ENCODE assay signal across 19 mouse cellular contexts in genomic region chr17:31908966-31909365, GRCm38 (mm10). TPM values are rescaled to one million over a fixed set of nuclear protein-coding genes. Genes with fewer than 3 reads are reported as not detected.
DNase-seq lines count a peak whose midpoint lies in the region; ATAC-seq and TF ChIP-seq lines count a peak whose summit lies in the region.
"Had no signal": no experiment of that assay in that cellular context is flagged by ENCODE, and none has a peak within 500 bp of the region (broad histone marks: within the 10 kb centered on the region; RNA-seq: fewer than 3 reads in every experiment).

No protein-coding gene starts in this region.

- no peak for ATAC-seq in kidney, embryonic 15.5 days (replicated peaks; ENCODE audit: low FRiP score)
- ATAC-seq: forebrain, embryonic 16.5 days; hindbrain, embryonic 16.5 days had no signal

- no peak overlapping the region for H3K4me2 ChIP-seq in kidney, embryonic 15.5 days
- H3K4me2 ChIP-seq: embryonic facial prominence, embryonic 13.5 days; forebrain, embryonic 12.5 days; hindbrain, embryonic 12.5 days had no signal

- DNase-seq in gastrocnemius, adult 2 months: peak; percentile 34
- DNase-seq in gastrocnemius, adult 8-10 months (ENCODE audit: low spot score in 2 of 2): no peak
- peak; percentile 73 for DNase-seq in kidney, adult 11 months
- no peak for DNase-seq in kidney, postnatal 10 days
- peak; percentile 53 to 61 for DNase-seq in kidney, postnatal 36 days
- DNase-seq in urinary bladder, adult 2 months (ENCODE audit: low spot score): peak; percentile 16
- no peak for DNase-seq in urinary bladder, postnatal 14 days (ENCODE audit: low spot score)
- DNase-seq: adrenal gland, postnatal 10 days; cerebellum, adult 18-20 months; cerebellum, adult 9-11 months; cerebellum, postnatal 36 days; heart, postnatal 10 days; heart, postnatal 4 days had no signal

- no peaks in the 10 kb centered on the region for H3K27me3 ChIP-seq in kidney, embryonic 15.5 days
- H3K27me3 ChIP-seq: embryonic facial prominence, embryonic 13.5 days; forebrain, embryonic 12.5 days; hindbrain, embryonic 12.5 days had no signal

- no peak for TF ChIP-seq CTCF in gastrocnemius, adult 2 months (IDR thresholded peaks at IDR 0.05)

- peaks cover 27% of the 10 kb centered on the region for H3K4me1 ChIP-seq in kidney, embryonic 15.5 days

- H3K9ac ChIP-seq in kidney, embryonic 15.5 days: no peak overlapping the region
- H3K9ac ChIP-seq: embryonic facial prominence, embryonic 13.5 days; forebrain, embryonic 12.5 days; hindbrain, embryonic 12.5 days had no signal

- intact Hi-C loops in gastrocnemius, adult 2 months (cut with DNase I): no loop called here

- H3K36me3 ChIP-seq in kidney, embryonic 15.5 days: no peaks in the 10 kb centered on the region
- H3K36me3 ChIP-seq: embryonic facial prominence, embryonic 13.5 days; forebrain, embryonic 12.5 days; hindbrain, embryonic 12.5 days had no signal

- no peak overlapping the region for H3K4me3 ChIP-seq in gastrocnemius, adult 2 months
- no peak overlapping the region for H3K4me3 ChIP-seq in kidney, embryonic 15.5 days (replicated peaks)
- H3K4me3 ChIP-seq: embryonic facial prominence, embryonic 13.5 days; forebrain, embryonic 12.5 days; hindbrain, embryonic 12.5 days had no signal

- 0 out of 2 replicates have a peak overlapping the region, but pooled peaks have one; percentile 20 for H3K27ac ChIP-seq in gastrocnemius, adult 2 months
- H3K27ac ChIP-seq in kidney, embryonic 15.5 days: no peak overlapping the region
- H3K27ac ChIP-seq: embryonic facial prominence, embryonic 13.5 days; forebrain, embryonic 12.5 days; hindbrain, embryonic 12.5 days had no signal

- 95% methylated on average over 2 of the region's 2 CpGs for WGBS in kidney, embryonic 15.5 days

- H3K9me3 ChIP-seq in kidney, embryonic 15.5 days (replicated peaks): no peaks in the 10 kb centered on the region
- H3K9me3 ChIP-seq: embryonic facial prominence, embryonic 13.5 days; forebrain, embryonic 12.5 days; hindbrain, embryonic 12.5 days had no signal

RNA-seq across cellular contexts. Expression of gene Sik1, which starts 53.4 kb away (rescaled TPM):
- total RNA-seq in gastrocnemius, adult 2 months (2021): 10 to 100 TPM; 13.4 to 58.6 TPM
- 10 to 100 TPM in 2 of 4 experiments, 1 to 10 TPM in 2; 7.8 to 22.8 (median 13.9) TPM for total RNA-seq in gastrocnemius, adult 8-10 months (2022)
- 17.5 and 18.5 TPM in 2 replicates for polyA plus RNA-seq in kidney, embryonic 15.5 days (2015; fragmentation: Nextera tagmentation; extraction: Ambion mirVana)
- 32.3 and 34.9 TPM in 2 replicates for polyA plus RNA-seq in urinary bladder, adult 2 months (2012; rRNA removed)

Comparison
In these comparisons a context has a peak if more than half of its experiments do, and no peak if none do; other contexts are left out.
1. DNase-seq: peak in gastrocnemius, adult 2 months (single experiment), kidney, adult 11 months (single experiment), kidney, postnatal 36 days (2 of 2) and urinary bladder, adult 2 months (single experiment); none in gastrocnemius, adult 8-10 months (0 of 2), kidney, postnatal 10 days (single experiment) and urinary bladder, postnatal 14 days (single experiment).